Mouse (Mus musculus) intestine, embryonic 15.5 days (tissue): ENCODE measurements around the gene Kcnmb4. TPM values are rescaled to one million over a fixed set of nuclear protein-coding genes. Genes with fewer than 3 reads are reported as not detected.

ENCODE experiments used
- ATAC-seq: fragments of 200-750 bp; cut with Nextera tagmentation; 2 replicates; pipeline ENCODE4 v1.8.0; 2017; ENCODE audit warnings: moderate TSS enrichment, moderate library complexity
- H3K27ac ChIP-seq: fragments of 300-500 bp; sonication (generic); 2 replicates; pipeline ENCODE4 v1.5.1; 2015; ENCODE audit warnings: mild to moderate bottlenecking, inconsistent platforms
- H3K27me3 ChIP-seq: fragments of 300-500 bp; sonication (generic); replicated peaks from 2 replicates; pipeline ENCODE4 v1.6.1; 2015; ENCODE audit warnings: inconsistent platforms
- H3K36me3 ChIP-seq: fragments of 300-500 bp; sonication (generic); 2 replicates; pipeline ENCODE4 v1.6.1; 2015; ENCODE audit warnings: inconsistent platforms
- H3K4me1 ChIP-seq: fragments of 300-500 bp; sonication (generic); replicated peaks from 2 replicates; pipeline ENCODE4 v1.6.1; 2015; ENCODE audit warnings: inconsistent platforms
- H3K4me2 ChIP-seq: fragments of 300-500 bp; sonication (generic); replicated peaks from 2 replicates; pipeline ENCODE4 v1.6.1; 2015; ENCODE audit warnings: mild to moderate bottlenecking, inconsistent platforms
- H3K4me3 ChIP-seq: fragments of 300-500 bp; sonication (generic); replicated peaks from 2 replicates; pipeline ENCODE4 v1.5.1; 2015; ENCODE audit warnings: inconsistent platforms
- H3K9ac ChIP-seq: fragments of 300-500 bp; sonication (generic); 2 replicates; pipeline ENCODE4 v1.6.1; 2015; ENCODE audit warnings: inconsistent platforms
- H3K9me3 ChIP-seq: fragments of 300-500 bp; sonication (generic); 2 replicates; pipeline ENCODE4 v1.6.1; 2016; ENCODE audit warnings: inconsistent platforms
- WGBS: fragments of 180-500 bp; shearing (Covaris S2); methylation state at CpG from one replicate; pipeline ENCODE4 v1.1.7; 2015; 5-methylcytosine and 5-hydroxymethylcytosine counted together
- polyA plus RNA-seq: library from polyadenylated mRNA; unstranded; fragments of >200 nt; fragmentation: Nextera tagmentation; extraction: Ambion mirVana; gene quantifications from 2 replicates; pipeline ENCODE4 v1.2.1, GENCODE M21; 2015

Kcnmb4 gene
- polyA plus RNA-seq, 1 experiment from 2014 or later, result 3.5 TPM

- no peak for ATAC-seq
- Histone ChIP-seq H3K9me3 (no peaks in the 10 kb centered on the region), H3K4me3 (no peak overlapping the region), H3K27ac (no peak overlapping the region), H3K27me3 (no peaks in the 10 kb centered on the region), H3K4me1 (no peaks in the 10 kb centered on the region), H3K4me2 (no peak overlapping the region), H3K36me3 (no peaks in the 10 kb centered on the region), H3K9ac (no peak overlapping the region)
- 91% methylated on average over 9 of the region's 9 CpGs for WGBS
Observed at GRCm38 (mm10) chr10:116447176-116447575, 26.5 kb downstream of the Kcnmb4 start.

DNA sequence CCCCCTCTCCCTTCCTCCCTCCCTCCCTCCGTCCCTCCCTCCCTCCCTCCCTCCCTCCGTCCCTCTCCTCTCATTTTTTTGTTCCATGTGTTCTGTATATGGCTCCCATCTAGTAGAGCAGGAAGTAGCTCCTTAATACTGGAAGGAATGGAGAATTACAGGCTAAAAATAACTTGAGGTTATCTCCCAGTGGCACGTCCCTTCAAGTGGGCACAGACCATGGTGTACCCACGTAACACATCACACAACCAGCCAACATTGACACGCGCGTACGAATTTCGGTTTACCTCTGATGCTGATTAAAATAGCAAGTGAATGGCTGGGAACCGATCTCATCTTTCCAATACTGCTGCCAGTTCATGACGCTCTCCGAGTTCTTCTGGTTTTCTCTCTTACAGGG, 27.6 kb downstream of the Kcnmb4 start:
- H3K4me2 ChIP-seq, result no peak overlapping the region
- ATAC-seq, result no peak
- WGBS, result 94% methylated on average over 10 of the region's 12 CpGs
- no peaks in the 10 kb centered on the region for H3K36me3 ChIP-seq
- H3K27ac ChIP-seq, result no peak overlapping the region
- H3K4me3 ChIP-seq, result no peak overlapping the region
- H3K9me3 ChIP-seq, result no peaks in the 10 kb centered on the region
- H3K4me1 ChIP-seq, result no peaks in the 10 kb centered on the region
- no peaks in the 10 kb centered on the region for H3K27me3 ChIP-seq
- H3K9ac ChIP-seq, result no peak overlapping the region

DNA sequence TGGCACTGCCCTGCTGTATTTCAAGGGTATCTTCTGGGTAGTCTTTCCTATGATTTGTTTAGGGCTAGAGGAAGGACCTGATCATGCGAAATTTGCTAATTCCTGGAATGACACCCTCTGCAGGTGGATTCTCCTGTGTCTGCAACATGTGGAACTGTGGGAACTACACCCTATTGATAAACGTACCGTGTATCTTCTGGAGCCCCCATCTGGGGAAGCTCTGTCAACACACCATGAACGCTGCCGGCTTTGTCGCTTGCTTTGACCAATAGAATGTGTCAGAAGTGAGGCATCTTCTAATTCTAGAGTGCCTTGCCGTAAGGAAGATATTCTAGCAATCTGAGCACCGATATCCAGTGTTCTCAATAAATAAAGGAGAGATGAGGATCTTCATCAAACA, 28.9 kb downstream of the Kcnmb4 start:
- no peak overlapping the region for H3K4me3 ChIP-seq
- no peaks in the 10 kb centered on the region for H3K27me3 ChIP-seq
- no peaks in the 10 kb centered on the region for H3K4me1 ChIP-seq
- H3K4me2 ChIP-seq, result no peak overlapping the region
- 92% methylated on average over 8 of the region's 8 CpGs for WGBS
- no peak for ATAC-seq
- no peak overlapping the region for H3K9ac ChIP-seq
- H3K9me3 ChIP-seq, result no peaks in the 10 kb centered on the region
- H3K36me3 ChIP-seq, result no peaks in the 10 kb centered on the region
- no peak overlapping the region for H3K27ac ChIP-seq

DNA sequence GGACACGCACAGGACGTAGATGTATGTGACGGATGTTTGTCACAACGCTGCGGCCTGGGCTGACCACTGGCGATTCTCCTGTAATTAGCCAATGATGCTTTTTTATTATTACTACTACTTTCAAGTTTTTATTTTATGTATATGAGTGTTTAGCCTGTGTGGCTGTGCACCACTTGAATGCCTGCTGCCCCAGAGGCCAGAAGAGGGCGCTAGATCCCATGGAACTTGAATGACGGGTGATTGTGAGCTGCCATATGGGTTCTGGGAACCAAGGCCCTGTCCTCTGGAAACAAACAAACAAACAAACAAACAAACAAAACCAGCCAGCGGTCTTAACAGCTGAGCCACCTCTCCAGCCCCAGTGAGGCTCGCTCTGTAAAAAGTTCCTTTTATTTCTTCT, 29.3 kb downstream of the Kcnmb4 start:
- Histone ChIP-seq H3K36me3 (no peaks in the 10 kb centered on the region), H3K27ac (no peak overlapping the region), H3K9ac (no peak overlapping the region), H3K27me3 (no peaks in the 10 kb centered on the region), H3K9me3 (no peaks in the 10 kb centered on the region), H3K4me3 (no peak overlapping the region), H3K4me1 (no peaks in the 10 kb centered on the region), H3K4me2 (no peak overlapping the region)
- 95% methylated on average over 10 of the region's 10 CpGs for WGBS
- ATAC-seq, result no peak

DNA sequence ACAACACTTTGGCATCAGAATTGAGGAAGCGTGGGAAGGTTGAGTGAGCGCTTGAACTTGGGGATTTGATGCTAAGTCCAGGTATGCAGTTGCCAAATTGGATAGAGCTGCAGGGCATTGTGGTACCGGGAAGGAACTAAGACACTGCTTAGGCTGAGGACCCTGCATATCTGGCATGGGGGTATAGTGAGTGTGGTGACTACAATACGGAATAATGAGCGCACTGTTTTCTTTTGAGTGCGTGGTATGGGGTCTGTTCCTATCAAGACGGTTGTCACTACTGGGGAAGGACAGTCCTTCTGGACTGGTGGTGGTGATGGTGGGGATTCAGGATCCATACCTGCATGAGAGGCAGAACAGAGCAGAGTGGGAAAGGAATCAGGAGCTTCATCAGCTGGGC, 32.7 kb downstream of the Kcnmb4 start:
- Histone ChIP-seq H3K4me3 (no peak overlapping the region), H3K9me3 (no peaks in the 10 kb centered on the region), H3K27me3 (no peaks in the 10 kb centered on the region), H3K4me1 (no peaks in the 10 kb centered on the region), H3K36me3 (no peaks in the 10 kb centered on the region), H3K9ac (no peak overlapping the region), H3K27ac (no peak overlapping the region), H3K4me2 (no peak overlapping the region)
- no peak for ATAC-seq
- 94% methylated on average over 7 of the region's 7 CpGs for WGBS

GRCm38 (mm10) chr10:116440088-116440487, 33.6 kb downstream of the Kcnmb4 start:
- no peak overlapping the region for H3K4me2 ChIP-seq
- no peaks in the 10 kb centered on the region for H3K4me1 ChIP-seq
- H3K9ac ChIP-seq, result no peak overlapping the region
- H3K36me3 ChIP-seq, result no peaks in the 10 kb centered on the region
- H3K27ac ChIP-seq, result no peak overlapping the region
- no peak overlapping the region for H3K4me3 ChIP-seq
- no peaks in the 10 kb centered on the region for H3K27me3 ChIP-seq
- no peak for ATAC-seq
- WGBS, result 89% methylated on average over 10 of the region's 10 CpGs
- H3K9me3 ChIP-seq, result no peaks in the 10 kb centered on the region

DNA sequence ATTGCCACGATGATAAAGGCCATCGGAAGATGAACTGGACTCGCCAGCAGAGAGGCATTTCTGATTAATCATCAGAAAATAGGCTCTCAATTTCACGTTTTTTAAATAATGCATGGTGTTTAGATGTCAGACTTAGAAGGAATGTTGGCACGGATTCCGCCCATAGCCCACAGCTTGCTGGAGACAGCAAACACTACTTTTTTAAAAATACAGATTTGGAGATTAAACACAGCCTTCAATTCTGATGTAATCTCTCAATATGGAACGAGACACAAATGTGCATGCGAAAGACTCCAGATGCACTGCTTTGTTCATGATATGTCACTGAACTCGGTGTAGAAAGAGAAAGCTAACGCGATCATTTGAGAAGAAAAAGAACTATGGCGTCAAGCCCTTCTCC, 38.2 kb downstream of the Kcnmb4 start:
- no peak overlapping the region for H3K4me3 ChIP-seq
- no peak overlapping the region for H3K4me2 ChIP-seq
- 69% methylated on average over 12 of the region's 12 CpGs for WGBS
- no peaks in the 10 kb centered on the region for H3K36me3 ChIP-seq
- H3K27me3 ChIP-seq, result no peaks in the 10 kb centered on the region
- no peak for ATAC-seq
- H3K9me3 ChIP-seq, result no peaks in the 10 kb centered on the region
- H3K9ac ChIP-seq, result no peak overlapping the region
- H3K4me1 ChIP-seq, result no peaks in the 10 kb centered on the region
- no peak overlapping the region for H3K27ac ChIP-seq

DNA sequence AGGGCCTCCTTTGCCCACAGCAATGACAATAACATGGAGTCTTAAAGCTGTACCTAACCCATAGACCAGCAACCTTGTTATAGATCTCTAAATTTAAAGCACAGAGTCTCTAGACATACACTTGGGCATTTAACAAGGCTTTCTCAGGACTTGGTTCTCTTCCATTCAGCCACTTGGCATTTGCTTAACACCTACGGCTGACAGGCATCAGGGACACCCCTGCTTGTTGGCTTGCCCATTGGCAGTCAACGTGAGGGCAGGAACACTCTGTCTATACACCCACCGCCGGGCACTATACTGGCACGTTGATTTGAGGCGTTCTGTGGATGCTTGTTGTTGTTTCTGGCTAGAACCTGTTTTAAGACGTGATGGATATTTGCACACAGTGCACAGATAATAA, 41.3 kb downstream of the Kcnmb4 start:
- H3K27me3 ChIP-seq, result no peaks in the 10 kb centered on the region
- WGBS, result 93% methylated on average over 7 of the region's 7 CpGs
- H3K4me3 ChIP-seq, result no peak overlapping the region
- no peaks in the 10 kb centered on the region for H3K4me1 ChIP-seq
- no peaks in the 10 kb centered on the region for H3K9me3 ChIP-seq
- H3K4me2 ChIP-seq, result no peak overlapping the region
- H3K36me3 ChIP-seq, result no peaks in the 10 kb centered on the region
- no peak for ATAC-seq
- H3K9ac ChIP-seq, result no peak overlapping the region
- H3K27ac ChIP-seq, result no peak overlapping the region

GRCm38 (mm10) chr10:116428026-116428780, 45.5 kb downstream of the Kcnmb4 start:
- no peaks in the 10 kb centered on the region for H3K27me3 ChIP-seq
- H3K4me3 ChIP-seq, result no peak overlapping the region
- H3K4me1 ChIP-seq, result no peaks in the 10 kb centered on the region
- H3K9me3 ChIP-seq, result no peaks in the 10 kb centered on the region
- WGBS, result 94% methylated on average over 26 of the region's 26 CpGs
- no peak for ATAC-seq
- H3K4me2 ChIP-seq, result no peak overlapping the region
- H3K9ac ChIP-seq, result no peak overlapping the region
- no peak overlapping the region for H3K27ac ChIP-seq
- H3K36me3 ChIP-seq, result no peaks in the 10 kb centered on the region

- Histone ChIP-seq H3K4me1 (no peaks in the 10 kb centered on the region), H3K27ac (no peak overlapping the region), H3K9me3 (no peaks in the 10 kb centered on the region), H3K4me2 (no peak overlapping the region), H3K27me3 (no peaks in the 10 kb centered on the region), H3K9ac (no peak overlapping the region), H3K4me3 (no peak overlapping the region), H3K36me3 (no peaks in the 10 kb centered on the region)
- ATAC-seq, result no peak
- WGBS, result 89% methylated on average over 7 of the region's 7 CpGs
Observed at GRCm38 (mm10) chr10:116426176-116426575, 47.5 kb downstream of the Kcnmb4 start.

DNA sequence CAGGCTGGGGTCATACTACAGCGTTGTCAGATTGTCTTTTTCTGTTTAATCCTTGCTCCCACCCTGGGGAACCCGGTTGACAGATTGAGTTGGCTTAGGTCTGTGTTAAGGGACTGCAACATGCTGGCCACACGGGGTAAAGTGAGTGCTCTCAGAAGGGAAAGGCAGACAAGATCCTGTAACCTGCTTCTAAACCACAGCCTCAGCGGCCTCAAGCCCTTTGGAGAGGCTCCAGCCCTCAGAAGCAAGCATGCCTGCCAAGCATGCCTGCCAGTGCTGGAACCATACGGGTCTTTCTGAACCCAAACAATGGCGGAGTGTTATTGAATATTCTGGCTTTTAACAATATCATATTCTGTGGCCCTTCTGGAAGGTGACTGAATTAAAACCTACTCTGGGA, 48.8 kb downstream of the Kcnmb4 start:
- H3K4me1 ChIP-seq, result no peaks in the 10 kb centered on the region
- no peak for ATAC-seq
- no peaks in the 10 kb centered on the region for H3K36me3 ChIP-seq
- no peak overlapping the region for H3K27ac ChIP-seq
- 83% methylated on average over 6 of the region's 6 CpGs for WGBS
- H3K27me3 ChIP-seq, result no peaks in the 10 kb centered on the region
- H3K9me3 ChIP-seq, result no peaks in the 10 kb centered on the region
- no peak overlapping the region for H3K4me2 ChIP-seq
- H3K4me3 ChIP-seq, result no peak overlapping the region
- H3K9ac ChIP-seq, result no peak overlapping the region

GRCm38 (mm10) chr10:116422551-116422950, 51.1 kb downstream of the Kcnmb4 start:
- no peak for ATAC-seq
- no peak overlapping the region for H3K4me2 ChIP-seq
- H3K4me1 ChIP-seq, result no peaks in the 10 kb centered on the region
- no peaks in the 10 kb centered on the region for H3K36me3 ChIP-seq
- H3K9me3 ChIP-seq, result no peaks in the 10 kb centered on the region
- H3K4me3 ChIP-seq, result no peak overlapping the region
- H3K27me3 ChIP-seq, result no peaks in the 10 kb centered on the region
- WGBS, result 88% methylated on average over 2 of the region's 2 CpGs
- no peak overlapping the region for H3K27ac ChIP-seq
- no peak overlapping the region for H3K9ac ChIP-seq

GRCm38 (mm10) chr10:116420976-116421375, 52.7 kb downstream of the Kcnmb4 start:
- Histone ChIP-seq H3K27me3 (no peaks in the 10 kb centered on the region), H3K9me3 (no peaks in the 10 kb centered on the region), H3K27ac (no peak overlapping the region), H3K4me1 (no peaks in the 10 kb centered on the region), H3K9ac (no peak overlapping the region), H3K36me3 (no peaks in the 10 kb centered on the region), H3K4me2 (no peak overlapping the region), H3K4me3 (no peak overlapping the region)
- no peak for ATAC-seq
- 93% methylated on average over 6 of the region's 6 CpGs for WGBS
